Mouse (Mus musculus): ENCODE measurements around the gene Fyn. TPM values are rescaled to one million over a fixed set of nuclear protein-coding genes. Genes with fewer than 3 reads are reported as not detected.

Gene Fyn
- polyA plus RNA-seq, 1 experiment from 2014 or later = 6.5 TPM

DNA sequence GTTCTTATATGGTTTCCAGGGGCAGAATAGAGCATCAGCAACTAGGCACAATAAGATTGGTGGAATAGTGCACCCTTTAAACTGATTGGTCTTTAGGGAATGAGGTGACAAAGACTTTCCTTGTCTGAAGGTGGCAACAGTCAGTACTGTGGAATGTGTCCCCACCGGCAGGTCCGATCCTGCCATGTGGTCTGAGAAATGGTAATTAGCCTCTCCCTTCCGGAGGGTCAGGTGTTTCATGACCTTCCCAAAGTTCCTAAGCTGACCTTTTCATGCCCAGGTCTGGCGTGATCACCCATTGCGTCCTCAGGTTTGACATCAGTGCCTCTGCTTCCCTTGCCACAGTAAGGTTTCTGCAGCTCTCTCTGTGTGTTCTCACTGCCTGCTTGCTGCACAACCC, 134.7 kb downstream of the Fyn start:
- Histone ChIP-seq H3K4me3 (ENCODE audit: low read depth, low read length) (no peak overlapping the region), H3K9ac (replicated peaks) (no peak overlapping the region), H3K27ac (ENCODE audit: low read depth) (no peak overlapping the region), H3K9me3 (ENCODE audit: low read length) (no peaks in the 10 kb centered on the region), H3K36me3 (replicated peaks; ENCODE audit: insufficient read depth, low read length) (no peaks in the 10 kb centered on the region), H3K4me2 (ENCODE audit: low read depth, low read length) (no peak overlapping the region), H3K27me3 (ENCODE audit: insufficient read depth, low read length) (no peaks in the 10 kb centered on the region), H3K4me1 (ENCODE audit: insufficient read depth) (peaks cover 11% of the 10 kb centered on the region; the same call in 1 of the 2 replicates)
- 83% methylated on average over 5 of the region's 5 CpGs for WGBS (ENCODE audit: insufficient replicate concordance)
- TF ChIP-seq EP300 (IDR thresholded peaks at IDR 0.05; ENCODE audit: low read depth) = no peak
- no peak for TF ChIP-seq CTCF (IDR thresholded peaks at IDR 0.05; ENCODE audit: low read depth)
- no peak for ATAC-seq
- no peak for DNase-seq

DNA sequence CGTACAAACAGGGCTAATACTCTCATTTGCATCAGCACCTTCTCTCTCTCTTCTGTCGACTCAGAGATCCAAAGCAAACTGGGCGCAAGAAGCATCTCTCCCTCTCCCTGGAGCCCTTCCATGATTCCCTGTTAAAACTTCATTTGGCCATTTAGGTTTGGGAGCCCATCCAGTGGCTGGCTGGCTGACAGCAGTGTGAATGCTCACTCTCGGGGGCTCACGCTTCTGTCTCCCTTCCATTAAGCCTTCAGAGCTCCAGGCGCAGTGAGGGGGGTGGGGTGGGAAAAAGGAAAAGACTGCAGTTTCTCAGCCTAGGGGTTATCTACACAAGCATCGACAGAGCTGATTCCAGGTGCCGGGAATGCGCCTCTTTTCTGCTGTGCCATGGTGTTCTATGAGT, 136.4 kb downstream of the Fyn start:
- H3K27ac ChIP-seq (ENCODE audit: low read depth) = no peak overlapping the region
- WGBS (ENCODE audit: insufficient replicate concordance) = 66% methylated on average over 9 of the region's 9 CpGs
- H3K9ac ChIP-seq (replicated peaks) = no peak overlapping the region
- no peak overlapping the region for H3K4me2 ChIP-seq (ENCODE audit: low read depth, low read length)
- no peaks in the 10 kb centered on the region for H3K27me3 ChIP-seq (ENCODE audit: insufficient read depth, low read length)
- no peaks in the 10 kb centered on the region for H3K9me3 ChIP-seq (ENCODE audit: low read length)
- ATAC-seq = no peak
- H3K4me3 ChIP-seq (ENCODE audit: low read depth, low read length) = no peak overlapping the region
- no peaks in the 10 kb centered on the region for H3K36me3 ChIP-seq (replicated peaks; ENCODE audit: insufficient read depth, low read length)
- TF ChIP-seq CTCF (IDR thresholded peaks at IDR 0.05; ENCODE audit: low read depth) = no peak
- no peak for TF ChIP-seq EP300 (IDR thresholded peaks at IDR 0.05; ENCODE audit: low read depth)
- DNase-seq = no peak
- H3K4me1 ChIP-seq (ENCODE audit: insufficient read depth) = peaks cover 11% of the 10 kb centered on the region; the same call in 1 of the 2 replicates

DNA sequence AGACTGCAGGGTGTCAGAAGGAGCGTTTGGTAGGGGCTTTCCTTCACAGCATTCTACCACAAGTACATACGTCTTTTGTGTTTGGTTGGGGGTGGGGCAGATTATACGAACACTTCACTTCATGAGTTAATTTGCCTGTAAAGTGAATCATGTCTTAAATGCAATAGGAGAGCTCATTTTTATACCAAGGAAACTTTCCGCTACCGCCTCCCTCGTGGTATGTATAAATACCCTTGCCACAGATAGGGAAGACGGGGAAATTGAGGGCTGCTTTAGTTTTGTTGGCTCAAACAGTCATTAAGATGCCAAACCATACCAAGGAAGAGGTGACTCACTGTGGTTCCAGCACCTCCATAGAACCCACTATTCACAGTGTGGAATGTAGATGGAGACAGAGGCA, 137.0 kb downstream of the Fyn start:
- Histone ChIP-seq H3K4me3 (ENCODE audit: low read depth, low read length) (no peak overlapping the region), H3K36me3 (replicated peaks; ENCODE audit: insufficient read depth, low read length) (no peaks in the 10 kb centered on the region), H3K4me2 (ENCODE audit: low read depth, low read length) (no peak overlapping the region), H3K4me1 (ENCODE audit: insufficient read depth) (peaks cover 11% of the 10 kb centered on the region; the same call in 1 of the 2 replicates), H3K27me3 (ENCODE audit: insufficient read depth, low read length) (no peaks in the 10 kb centered on the region), H3K27ac (ENCODE audit: low read depth) (no peak overlapping the region), H3K9me3 (ENCODE audit: low read length) (no peaks in the 10 kb centered on the region), H3K9ac (replicated peaks) (no peak overlapping the region)
- ATAC-seq (no peak), DNase-seq (no peak)
- WGBS (ENCODE audit: insufficient replicate concordance) = 78% methylated on average over 7 of the region's 7 CpGs
- TF ChIP-seq CTCF (IDR thresholded peaks at IDR 0.05; ENCODE audit: low read depth) = no peak
- TF ChIP-seq EP300 (IDR thresholded peaks at IDR 0.05; ENCODE audit: low read depth) = no peak

- H3K4me2 ChIP-seq (ENCODE audit: low read depth, low read length) = no peak overlapping the region
- 84% methylated on average over 12 of the region's 12 CpGs for WGBS (ENCODE audit: insufficient replicate concordance)
- no peak overlapping the region for H3K4me3 ChIP-seq (ENCODE audit: low read depth, low read length)
- H3K9me3 ChIP-seq (ENCODE audit: low read length) = no peaks in the 10 kb centered on the region
- H3K27me3 ChIP-seq (ENCODE audit: insufficient read depth, low read length) = no peaks in the 10 kb centered on the region
- no peak for TF ChIP-seq CTCF (IDR thresholded peaks at IDR 0.05; ENCODE audit: low read depth)
- TF ChIP-seq EP300 (IDR thresholded peaks at IDR 0.05; ENCODE audit: low read depth) = no peak
- no peaks in the 10 kb centered on the region for H3K36me3 ChIP-seq (replicated peaks; ENCODE audit: insufficient read depth, low read length)
- DNase-seq (no peak), ATAC-seq (no peak)
- peaks cover 8% of the 10 kb centered on the region; the same call in 1 of the 2 replicates for H3K4me1 ChIP-seq (ENCODE audit: insufficient read depth)
- no peak overlapping the region for H3K9ac ChIP-seq (replicated peaks)
- H3K27ac ChIP-seq (ENCODE audit: low read depth) = no peak overlapping the region
Observed at GRCm38 (mm10) chr10:39506353-39506752, 137.7 kb downstream of the Fyn start.

GRCm38 (mm10) chr10:39506831-39507230, 138.2 kb downstream of the Fyn start:
- DNase-seq (no peak), ATAC-seq (no peak)
- Histone ChIP-seq H3K4me1 (ENCODE audit: insufficient read depth) (peaks cover 3% of the 10 kb centered on the region; the same call in 1 of the 2 replicates), H3K4me2 (ENCODE audit: low read depth, low read length) (no peak overlapping the region), H3K27me3 (ENCODE audit: insufficient read depth, low read length) (no peaks in the 10 kb centered on the region), H3K9ac (replicated peaks) (no peak overlapping the region), H3K27ac (ENCODE audit: low read depth) (no peak overlapping the region), H3K9me3 (ENCODE audit: low read length) (no peaks in the 10 kb centered on the region), H3K36me3 (replicated peaks; ENCODE audit: insufficient read depth, low read length) (no peaks in the 10 kb centered on the region), H3K4me3 (ENCODE audit: low read depth, low read length) (no peak overlapping the region)
- whole genome bisulfite sequencing (ENCODE audit: insufficient replicate concordance) = 79% methylated on average over 7 of the region's 7 CpGs
- no peak for TF ChIP-seq EP300 (IDR thresholded peaks at IDR 0.05; ENCODE audit: low read depth)
- TF ChIP-seq CTCF (IDR thresholded peaks at IDR 0.05; ENCODE audit: low read depth) = no peak

DNA sequence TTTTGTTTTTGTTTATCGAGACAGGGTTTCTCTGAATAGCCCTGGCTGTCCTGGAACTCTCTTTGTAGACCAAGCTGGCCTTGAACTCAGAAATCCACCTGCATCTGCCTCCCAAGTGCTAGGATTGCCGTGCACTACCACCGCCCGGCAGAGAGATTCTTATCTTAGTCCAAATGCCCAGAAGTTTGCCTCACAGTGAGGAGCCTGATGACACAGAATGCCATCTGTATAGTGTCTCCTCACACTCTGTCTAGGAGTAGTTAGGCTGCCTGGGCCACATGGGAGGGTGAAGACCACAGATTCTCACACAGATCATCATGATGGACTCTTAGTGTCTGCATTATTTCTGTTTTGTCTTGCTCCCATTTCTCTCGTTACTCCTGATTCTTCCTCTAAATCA, 140.1 kb downstream of the Fyn start:
- no peaks in the 10 kb centered on the region for H3K36me3 ChIP-seq (replicated peaks; ENCODE audit: insufficient read depth, low read length)
- H3K4me2 ChIP-seq (ENCODE audit: low read depth, low read length) = no peak overlapping the region
- no peaks in the 10 kb centered on the region for H3K9me3 ChIP-seq (ENCODE audit: low read length)
- DNase-seq = no peak
- no peak for TF ChIP-seq EP300 (IDR thresholded peaks at IDR 0.05; ENCODE audit: low read depth)
- no peak overlapping the region for H3K4me3 ChIP-seq (ENCODE audit: low read depth, low read length)
- no peak overlapping the region for H3K9ac ChIP-seq (replicated peaks)
- no peaks in the 10 kb centered on the region for H3K27me3 ChIP-seq (ENCODE audit: insufficient read depth, low read length)
- H3K4me1 ChIP-seq (ENCODE audit: insufficient read depth) = no peaks in the 10 kb centered on the region
- ATAC-seq = no peak
- 78% methylated on average over 5 of the region's 5 CpGs for WGBS (ENCODE audit: insufficient replicate concordance)
- no peak overlapping the region for H3K27ac ChIP-seq (ENCODE audit: low read depth)

DNA sequence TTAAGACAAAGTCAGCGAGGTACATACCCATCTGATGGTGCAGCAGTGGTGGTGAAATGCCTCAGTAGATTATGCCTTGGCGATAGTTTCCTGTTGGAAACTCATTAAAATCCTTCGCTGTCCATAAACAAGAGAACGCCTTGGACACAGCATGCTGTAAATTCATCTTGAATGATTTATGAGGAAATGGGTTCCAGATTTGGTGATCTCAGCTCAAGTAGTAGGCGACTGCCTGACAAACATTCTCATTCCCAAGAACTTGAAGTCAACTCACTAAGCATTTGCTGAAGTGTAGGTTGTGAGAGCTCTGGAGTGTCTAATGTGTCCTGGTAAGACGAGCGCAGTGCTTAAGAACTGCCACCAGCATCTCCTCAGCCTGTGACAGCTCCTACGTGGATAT, 141.3 kb downstream of the Fyn start:
- H3K36me3 ChIP-seq (replicated peaks; ENCODE audit: insufficient read depth, low read length) = no peaks in the 10 kb centered on the region
- no peak for ATAC-seq
- no peaks in the 10 kb centered on the region for H3K9me3 ChIP-seq (ENCODE audit: low read length)
- H3K27me3 ChIP-seq (ENCODE audit: insufficient read depth, low read length) = no peaks in the 10 kb centered on the region
- no peak overlapping the region for H3K4me3 ChIP-seq (ENCODE audit: low read depth, low read length)
- no peak overlapping the region for H3K9ac ChIP-seq (replicated peaks)
- H3K27ac ChIP-seq (ENCODE audit: low read depth) = no peak overlapping the region
- DNase-seq = no peak
- 76% methylated on average over 8 of the region's 8 CpGs for WGBS (ENCODE audit: insufficient replicate concordance)
- TF ChIP-seq CTCF (IDR thresholded peaks at IDR 0.05; ENCODE audit: low read depth) = no peak
- TF ChIP-seq EP300 (IDR thresholded peaks at IDR 0.05; ENCODE audit: low read depth) = no peak
- no peaks in the 10 kb centered on the region for H3K4me1 ChIP-seq (ENCODE audit: insufficient read depth)
- no peak overlapping the region for H3K4me2 ChIP-seq (ENCODE audit: low read depth, low read length)

All from liver, postnatal 0 days (tissue).